Mouse (Mus musculus) E14TG2a.4 (cell line): Measurements from ENCODE around the gene Nedd8.

Experiments
- CTCF ChIP-seq: conservative IDR thresholded peaks from 2 replicates; pipeline ENCODE4 v1.5.1; 2014; ENCODE audit warnings: low read length
- NANOG ChIP-seq: IDR thresholded peaks from 2 replicates; pipeline ENCODE4 v1.6.1; 2014; ENCODE audit warnings: borderline replicate concordance, low read length, mixed read lengths
- POU5F1 ChIP-seq: IDR thresholded peaks from 2 replicates; pipeline ENCODE4 v1.6.1; 2014; ENCODE audit warnings: low read length, borderline replicate concordance

DNA sequence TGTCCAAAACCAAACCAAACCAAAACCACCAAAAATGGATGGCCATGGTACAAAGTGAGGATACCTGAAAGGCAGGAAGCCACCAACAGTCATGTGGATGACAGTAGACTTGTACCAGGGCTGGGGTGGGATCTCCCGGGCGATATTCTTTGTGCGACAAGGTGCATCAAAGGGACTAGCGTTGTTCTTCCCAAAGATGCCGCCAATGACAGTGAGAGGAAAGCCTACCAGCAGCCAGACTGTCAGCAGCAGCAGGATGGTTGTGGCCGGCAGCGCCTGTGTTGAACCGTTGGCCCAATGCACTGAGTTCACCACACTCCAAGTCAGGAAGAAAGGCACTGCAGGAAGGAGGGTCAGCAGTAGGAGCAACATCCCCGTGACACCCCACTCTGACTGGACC is 34.1 kb downstream of the Nedd8 start, which contains the start of gene Gm49378:
- TF ChIP-seq CTCF: no peak
- TF ChIP-seq NANOG: no peak
- no peak for TF ChIP-seq POU5F1
